Mouse (Mus musculus): Measurements from ENCODE around the gene Edc4.
A peak's percentile ranks its signal among the peaks of the same experiment; 100 is the strongest.
"Not testable (repeated sequence)": the region's sequence is repeated elsewhere in the genome, so short reads cannot be mapped to it uniquely, and the experiment has no call there.

The Edc4 gene

DNA sequence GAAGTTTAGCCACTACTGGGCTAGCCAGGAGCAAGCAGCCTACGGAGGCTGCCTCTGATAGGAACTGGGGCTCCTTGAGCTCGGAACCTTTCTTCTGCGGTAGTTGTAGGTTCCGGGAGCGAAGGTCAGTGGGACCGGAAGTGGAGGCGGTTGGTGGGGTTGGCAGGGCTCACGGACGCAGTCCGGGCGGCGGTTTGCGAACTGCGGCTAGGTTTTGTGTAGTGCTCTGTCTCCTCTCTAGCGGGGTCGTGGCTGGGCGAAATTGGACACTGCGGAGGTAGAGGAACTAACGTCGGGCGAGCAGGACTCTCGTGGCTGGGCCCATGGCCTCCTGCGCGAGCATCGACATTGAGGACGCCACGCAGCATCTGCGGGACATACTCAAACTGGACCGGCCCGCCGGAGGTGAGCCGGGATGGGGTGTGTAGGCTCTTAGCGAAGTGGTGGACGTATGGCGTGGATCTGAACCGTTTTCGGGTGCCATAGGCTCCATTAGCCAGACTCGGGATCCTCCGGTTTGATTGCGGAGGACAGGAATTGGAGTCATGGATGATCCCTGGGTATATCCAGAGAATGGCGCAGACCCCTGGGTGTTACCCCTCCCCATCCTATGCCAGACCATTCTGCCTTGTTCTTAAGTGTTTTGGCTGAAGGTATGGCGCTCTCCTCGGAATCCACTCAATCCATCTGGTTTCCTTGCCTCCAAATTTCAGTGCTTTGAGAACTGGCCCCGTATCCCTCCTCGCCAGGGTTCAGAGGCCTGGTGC is at the start of gene Edc4:
Gene Edc4 (plus strand): TSS at position 128 of the 767 bp plus-strand sequence.
- peak; percentile 58 for DNase-seq (ENCODE audit: low spot score)

DNA sequence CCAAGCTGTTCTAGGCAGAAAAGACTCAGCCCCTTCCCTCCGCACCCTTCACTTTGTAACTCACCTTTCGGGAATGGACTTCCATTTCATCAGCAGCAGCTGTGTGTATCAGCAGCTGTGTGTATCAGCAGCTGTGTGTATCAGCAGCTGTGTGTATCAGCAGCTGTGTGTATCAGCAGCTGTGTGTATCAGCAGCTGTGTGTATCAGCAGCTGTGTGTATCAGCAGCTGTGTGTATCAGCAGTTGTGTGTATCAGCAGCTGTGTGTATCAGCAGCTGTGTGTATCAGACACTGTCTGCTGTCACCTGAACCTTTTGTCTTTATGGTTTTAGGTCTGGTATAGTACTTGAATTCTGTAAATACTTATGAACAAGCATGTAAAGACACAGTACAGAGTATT is 46.9 kb upstream of the Edc4 start:
- not testable (repeated sequence) for DNase-seq (ENCODE audit: low spot score)

DNA sequence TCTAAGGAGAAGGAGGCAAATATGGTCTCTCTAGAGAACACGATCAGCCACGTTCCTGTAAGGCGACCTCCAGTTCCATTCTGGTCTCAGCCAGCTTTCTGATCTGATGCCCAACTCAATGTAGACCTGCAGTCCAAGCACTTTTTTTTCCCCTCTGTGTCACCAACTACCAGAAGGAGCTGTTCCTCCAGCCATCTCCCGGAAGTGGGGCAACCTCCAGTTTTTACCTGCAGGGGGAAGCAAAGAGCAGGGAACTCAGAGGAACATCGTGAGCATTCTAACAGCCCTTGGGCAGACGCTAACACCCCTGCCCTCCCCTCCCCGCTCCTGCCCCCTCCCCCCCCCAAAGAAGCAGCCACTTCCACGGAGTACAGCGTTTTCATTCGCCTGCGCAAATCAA is 45.4 kb upstream of the Edc4 start:
- peak; percentile 37 for DNase-seq (ENCODE audit: low spot score)

DNA sequence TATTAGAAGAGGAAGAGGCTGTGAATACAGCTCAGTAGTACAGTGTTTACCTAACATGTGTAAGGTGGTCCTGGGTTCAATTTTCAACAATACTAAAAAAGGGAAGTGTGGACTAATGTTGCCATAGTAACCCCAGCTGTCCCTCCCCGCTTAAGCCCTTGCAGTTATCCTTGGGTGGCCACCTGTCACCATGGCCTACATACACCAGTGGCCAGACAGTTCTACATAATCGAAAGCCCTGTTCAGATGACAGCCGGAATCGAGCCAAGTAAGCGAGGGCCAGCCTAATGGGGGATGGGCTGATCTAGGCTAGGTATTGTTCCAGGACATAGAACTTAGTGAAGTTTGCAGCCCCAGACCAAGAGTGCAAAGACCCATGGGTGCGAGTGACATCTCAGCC is 43.7 kb upstream of the Edc4 start:
- no peak for DNase-seq (ENCODE audit: low spot score)

DNA sequence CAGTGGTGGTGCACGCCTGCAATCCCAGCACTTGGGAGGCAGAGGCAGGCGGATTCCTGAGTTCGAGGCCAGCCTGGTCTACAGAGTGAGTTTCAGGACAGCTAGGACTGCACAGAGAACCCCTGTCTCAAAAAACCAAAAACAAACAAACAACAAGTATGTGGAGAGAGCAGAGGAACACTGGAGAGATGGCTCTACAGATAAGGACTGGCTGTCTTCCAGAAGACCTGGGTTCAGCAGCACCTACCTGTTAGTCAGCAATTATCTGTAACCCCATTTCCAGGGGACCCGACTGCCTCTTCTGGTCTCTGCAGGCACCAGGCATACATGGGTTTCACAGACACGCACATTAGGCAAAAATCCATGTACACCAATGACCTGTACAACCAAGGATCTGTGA is 41.5 kb upstream of the Edc4 start:
- DNase-seq (ENCODE audit: low spot score), result no peak

DNA sequence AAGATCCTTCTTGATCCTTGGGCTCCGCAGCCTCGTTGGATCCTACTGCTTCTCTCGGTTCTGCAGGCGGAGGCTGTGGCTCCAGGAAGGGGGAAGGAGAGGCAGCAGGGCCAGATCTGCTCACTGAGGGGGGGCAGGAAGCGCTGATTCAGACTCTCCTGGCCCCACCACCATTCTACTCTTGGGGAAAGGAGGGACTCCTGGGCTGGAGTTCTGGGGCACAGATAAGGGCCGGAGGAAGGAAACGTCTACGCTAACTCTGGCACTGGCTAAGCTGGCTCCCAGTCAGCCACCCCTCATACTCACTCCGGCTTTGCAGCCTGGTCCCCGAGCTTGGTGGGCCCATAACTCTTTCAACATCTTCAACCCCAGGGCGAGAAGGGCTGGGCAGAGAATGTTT is 34.0 kb upstream of the Edc4 start:
- DNase-seq (ENCODE audit: low spot score), result no peak

DNA sequence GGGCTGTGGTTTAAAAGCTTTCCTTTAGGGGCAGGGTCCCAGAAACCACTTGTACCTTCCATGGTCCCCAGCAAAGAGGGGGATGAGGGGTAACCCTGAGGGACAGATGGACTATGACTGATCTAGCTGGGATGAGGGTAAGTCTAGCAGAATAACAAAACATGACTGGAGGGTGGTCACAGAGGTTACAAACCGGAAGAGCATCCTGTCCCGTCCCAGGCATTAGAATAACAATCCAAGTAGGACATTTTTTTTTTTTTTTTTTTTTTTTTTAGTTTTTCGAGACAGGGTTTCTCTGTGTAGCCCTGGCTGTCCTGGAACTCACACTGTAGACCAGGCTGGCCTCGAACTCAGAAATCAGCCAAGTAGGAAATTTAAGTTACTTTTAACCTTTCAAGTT is 30.7 kb upstream of the Edc4 start:
- DNase-seq (ENCODE audit: low spot score), result no peak

DNA sequence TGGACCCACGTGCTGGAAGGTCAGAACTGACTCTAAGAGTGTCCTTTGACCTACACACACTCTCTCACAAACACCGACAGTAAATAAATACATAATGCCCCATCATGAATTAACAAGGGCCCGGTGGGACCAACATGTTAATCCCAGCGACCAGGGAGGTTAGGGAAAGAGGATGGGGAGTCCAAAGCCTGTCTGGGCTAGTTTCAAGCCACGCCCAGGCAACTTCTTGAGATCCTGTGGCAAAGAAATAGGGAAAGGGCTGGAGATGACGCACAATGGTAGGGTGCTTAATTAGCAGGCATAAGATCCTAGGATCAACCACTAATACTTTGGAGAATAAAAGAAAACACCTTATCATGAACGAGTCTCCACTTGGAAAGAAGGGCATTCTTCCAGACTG is 30.1 kb upstream of the Edc4 start:
- no peak for DNase-seq (ENCODE audit: low spot score)

DNA sequence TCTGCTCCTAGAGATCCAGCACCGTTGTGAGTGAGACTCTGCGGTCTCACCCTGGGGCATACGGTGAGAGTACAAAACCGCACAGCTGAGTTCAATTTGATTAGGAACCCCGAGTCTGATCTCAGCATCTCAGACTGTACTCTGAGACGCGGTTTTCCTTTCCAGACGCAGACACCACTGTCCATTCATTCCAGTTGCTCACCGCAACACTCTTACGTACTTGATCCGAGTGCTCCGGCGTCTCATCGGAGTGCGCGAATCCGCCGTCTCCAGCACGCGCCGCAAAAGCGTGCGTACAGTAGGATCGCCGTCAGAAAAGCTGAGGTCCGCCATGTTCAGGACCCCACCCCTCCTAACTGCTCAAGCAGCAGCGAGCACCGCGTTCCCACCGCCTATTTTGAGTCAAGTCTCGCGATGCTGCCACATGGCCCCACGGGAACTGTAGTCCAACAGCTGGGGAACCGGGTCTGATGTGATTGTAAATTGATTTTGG is 29.0 kb upstream of the Edc4 start:
- peak; percentile 82 for DNase-seq (ENCODE audit: low spot score)

DNA sequence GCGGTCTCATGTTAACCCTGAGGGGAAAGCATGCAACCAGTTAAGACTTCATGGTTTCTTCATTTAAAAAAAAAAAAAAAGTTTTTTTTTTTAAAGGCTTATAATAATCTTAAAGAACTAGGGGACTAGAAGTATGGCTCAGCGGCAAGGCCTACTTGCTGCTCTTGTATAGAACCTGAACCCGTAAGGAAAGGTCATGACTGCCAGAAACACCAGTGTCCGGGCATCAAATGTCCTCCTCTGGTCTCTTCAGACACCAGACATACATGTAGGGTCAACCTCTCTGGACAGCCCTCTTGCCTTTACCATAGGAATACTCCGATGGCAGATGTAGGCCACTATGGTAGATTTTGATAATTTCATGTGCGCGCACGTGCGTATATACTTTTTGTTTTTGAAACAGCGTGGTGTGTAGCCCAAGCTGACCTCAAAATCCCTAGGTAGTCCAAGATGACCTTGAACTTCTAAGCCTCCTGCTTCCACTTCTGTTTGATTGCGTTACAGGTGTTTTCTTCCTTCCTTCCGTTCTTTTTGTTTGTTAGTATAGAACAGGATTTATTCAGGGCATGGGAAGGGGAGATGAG is 28.4 kb upstream of the Edc4 start:
- DNase-seq (ENCODE audit: low spot score), result no peak

DNA sequence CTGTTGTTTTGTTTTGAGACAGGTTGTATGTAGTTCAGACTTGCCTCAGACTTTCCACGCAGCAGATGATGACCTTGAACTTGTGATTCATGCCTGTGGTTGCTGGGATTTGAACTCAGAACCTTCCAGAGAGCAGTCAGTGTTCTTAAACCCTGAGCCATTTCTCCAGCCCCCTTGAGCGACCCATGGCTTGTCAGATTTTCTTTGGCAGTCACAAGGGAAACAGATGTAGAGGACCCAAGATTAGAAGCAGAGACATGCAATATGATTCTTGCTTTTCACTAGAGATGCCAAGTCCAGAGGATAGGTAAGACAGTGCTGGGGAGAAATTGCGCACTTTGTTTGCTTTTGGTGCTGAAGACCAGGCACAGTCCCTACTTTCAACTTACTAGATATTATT is 27.5 kb upstream of the Edc4 start, which contains the start of gene Cenpt:
Gene Cenpt (minus strand): TSS at position 101 of the 400 bp plus-strand sequence.
- DNase-seq (ENCODE audit: low spot score), result no peak

DNA sequence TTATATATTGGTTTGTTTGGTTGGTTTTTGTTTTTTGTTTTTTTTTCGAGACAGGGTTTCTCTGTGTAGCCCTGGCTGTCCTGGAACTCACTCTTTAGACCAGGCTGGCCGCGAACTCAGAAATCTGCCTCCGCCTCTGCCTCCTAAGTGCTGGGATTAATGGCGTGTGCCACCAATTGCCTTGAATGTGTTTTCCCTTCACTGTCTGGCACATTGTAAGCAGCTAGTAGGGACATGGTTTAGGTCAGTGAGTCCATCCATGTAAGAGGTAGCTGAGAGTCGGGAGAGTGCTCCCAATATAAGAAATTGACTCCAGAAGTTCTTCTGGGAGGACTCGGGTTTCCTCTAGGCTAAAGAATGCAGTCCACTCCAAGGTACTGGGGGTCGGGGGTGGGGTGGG is 26.4 kb upstream of the Edc4 start:
- no peak for DNase-seq (ENCODE audit: low spot score)

DNA sequence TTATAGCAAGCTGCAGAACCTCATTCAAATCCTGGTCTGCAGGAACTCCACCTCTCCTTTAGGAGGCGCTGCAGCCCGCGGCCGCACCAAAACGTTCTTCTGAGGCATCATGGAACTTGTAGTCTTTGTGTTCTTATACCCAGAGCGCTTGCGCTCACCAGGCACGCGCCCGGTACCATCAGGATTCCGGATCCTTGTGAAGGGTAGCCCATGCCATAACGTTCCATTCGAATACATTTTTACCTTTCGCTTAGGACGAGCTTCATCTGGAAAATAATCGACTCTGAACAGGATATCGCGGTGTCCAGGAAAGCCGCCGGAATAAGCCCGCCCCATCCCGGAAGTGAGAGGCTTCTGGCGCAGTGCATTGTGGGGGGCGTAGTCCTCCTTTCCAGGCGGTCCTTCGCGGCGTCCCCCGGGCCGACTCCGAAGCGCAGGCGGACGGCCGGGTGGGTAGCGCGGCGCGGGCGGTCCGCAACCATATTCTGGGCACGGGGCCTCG is 25.9 kb upstream of the Edc4 start, which contains the start of gene Thap11:
Gene Thap11 (plus strand): TSS at position 418 of the 502 bp plus-strand sequence.
- peak; percentile 83 for DNase-seq (ENCODE audit: low spot score)

DNA sequence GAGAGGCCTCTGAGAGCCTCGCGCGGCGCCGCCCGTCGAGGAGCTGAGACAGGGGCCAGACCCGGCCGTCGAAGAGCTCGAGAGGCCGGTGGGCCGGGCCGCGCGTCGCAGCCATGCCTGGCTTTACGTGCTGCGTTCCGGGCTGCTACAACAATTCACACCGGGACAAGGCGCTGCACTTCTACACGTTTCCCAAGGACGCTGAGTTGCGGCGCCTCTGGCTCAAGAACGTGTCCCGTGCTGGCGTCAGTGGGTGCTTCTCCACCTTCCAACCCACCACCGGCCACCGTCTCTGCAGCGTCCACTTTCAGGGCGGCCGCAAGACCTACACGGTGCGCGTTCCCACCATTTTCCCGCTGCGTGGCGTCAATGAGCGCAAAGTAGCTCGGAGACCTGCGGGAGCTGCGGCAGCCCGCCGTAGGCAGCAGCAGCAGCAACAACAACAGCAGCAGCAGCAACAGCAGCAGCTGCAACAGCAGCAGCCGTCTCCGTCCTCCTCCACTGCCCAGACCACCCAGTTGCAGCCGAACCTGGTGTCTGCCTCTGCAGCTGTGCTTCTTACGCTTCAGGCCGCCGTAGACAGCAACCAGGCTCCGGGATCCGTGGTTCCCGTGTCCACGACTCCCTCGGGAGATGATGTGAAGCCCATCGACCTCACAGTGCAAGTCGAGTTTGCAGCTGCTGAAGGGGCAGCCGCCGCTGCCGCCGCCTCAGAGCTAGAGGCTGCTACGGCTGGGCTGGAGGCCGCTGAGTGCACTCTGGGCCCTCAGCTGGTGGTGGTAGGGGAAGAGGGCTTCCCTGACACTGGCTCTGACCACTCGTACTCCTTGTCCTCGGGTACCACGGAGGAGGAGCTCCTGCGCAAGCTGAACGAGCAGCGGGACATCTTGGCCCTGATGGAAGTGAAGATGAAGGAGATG is 25.2 kb upstream of the Edc4 start:
- DNase-seq (ENCODE audit: low spot score), result peak; percentile 32

DNA sequence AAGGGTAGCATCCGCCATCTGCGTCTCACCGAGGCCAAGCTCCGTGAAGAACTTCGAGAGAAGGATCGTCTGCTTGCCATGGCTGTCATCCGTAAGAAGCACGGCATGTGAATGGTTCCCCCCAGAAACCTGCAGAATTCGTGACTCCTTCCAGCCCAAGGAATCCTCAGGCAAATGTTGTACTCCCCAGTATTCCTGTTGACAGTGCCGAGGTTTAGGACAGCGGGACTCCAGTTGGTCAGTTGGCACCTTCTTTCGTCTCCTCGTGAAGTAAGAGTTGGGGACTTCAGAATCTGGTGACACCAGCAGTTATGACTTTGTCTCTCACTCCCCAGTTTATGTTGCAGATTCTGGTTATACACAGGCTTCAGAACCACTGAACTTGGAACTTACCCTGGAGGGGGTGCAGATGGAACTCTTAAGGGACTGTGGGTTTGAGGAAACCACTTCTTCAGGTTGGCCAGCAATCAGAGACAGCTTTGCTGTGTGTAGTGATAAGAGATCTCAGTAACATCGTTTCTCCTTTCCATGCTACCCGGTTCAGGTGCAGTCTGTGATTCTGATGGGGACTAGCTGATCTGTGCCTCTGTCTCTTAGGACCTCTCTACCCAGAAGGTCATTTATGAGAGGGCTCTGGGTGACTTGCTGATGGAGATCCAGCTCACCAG is 24.4 kb upstream of the Edc4 start:
- no peak for DNase-seq (ENCODE audit: low spot score)

DNA sequence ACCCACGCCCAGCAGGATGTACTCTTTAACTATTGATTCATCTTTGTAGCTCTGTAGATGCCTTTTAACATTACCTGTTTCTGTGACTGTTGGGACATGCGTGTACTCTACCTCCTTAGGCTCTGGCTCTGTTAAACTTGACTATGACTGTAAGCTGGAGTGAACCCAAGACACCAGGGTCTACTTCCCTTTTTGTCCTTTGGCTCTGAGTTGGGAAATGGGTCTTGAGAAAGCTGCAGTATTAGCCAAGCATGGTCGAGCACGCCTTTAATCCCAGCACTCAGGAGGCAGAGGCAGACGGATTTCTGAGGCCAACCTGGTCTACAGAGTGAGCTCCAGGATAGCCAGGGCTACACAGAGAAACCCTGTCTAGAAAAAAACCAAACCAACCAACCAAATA is 22.2 kb upstream of the Edc4 start:
- no peak for DNase-seq (ENCODE audit: low spot score)

DNA sequence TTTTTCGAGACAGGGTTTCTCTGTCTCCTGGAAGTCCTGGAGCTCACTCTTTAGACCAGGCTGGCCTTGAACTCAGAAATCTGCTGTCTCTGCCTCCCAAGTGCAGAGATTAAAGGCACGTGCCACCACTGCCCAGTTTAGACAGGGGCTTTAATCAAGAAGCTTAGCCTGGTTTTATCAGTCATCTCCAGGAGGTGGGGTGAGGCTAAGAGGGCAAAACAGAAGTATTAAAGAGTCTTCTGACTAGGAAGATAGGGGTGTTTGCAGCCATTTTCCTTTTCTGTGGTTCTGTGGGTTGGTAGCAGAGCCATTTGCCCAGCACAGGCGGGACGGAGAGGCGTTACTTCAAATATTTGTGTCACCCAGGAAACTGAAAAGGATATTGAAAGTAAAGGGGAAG is 21.4 kb upstream of the Edc4 start:
- no peak for DNase-seq (ENCODE audit: low spot score)

DNA sequence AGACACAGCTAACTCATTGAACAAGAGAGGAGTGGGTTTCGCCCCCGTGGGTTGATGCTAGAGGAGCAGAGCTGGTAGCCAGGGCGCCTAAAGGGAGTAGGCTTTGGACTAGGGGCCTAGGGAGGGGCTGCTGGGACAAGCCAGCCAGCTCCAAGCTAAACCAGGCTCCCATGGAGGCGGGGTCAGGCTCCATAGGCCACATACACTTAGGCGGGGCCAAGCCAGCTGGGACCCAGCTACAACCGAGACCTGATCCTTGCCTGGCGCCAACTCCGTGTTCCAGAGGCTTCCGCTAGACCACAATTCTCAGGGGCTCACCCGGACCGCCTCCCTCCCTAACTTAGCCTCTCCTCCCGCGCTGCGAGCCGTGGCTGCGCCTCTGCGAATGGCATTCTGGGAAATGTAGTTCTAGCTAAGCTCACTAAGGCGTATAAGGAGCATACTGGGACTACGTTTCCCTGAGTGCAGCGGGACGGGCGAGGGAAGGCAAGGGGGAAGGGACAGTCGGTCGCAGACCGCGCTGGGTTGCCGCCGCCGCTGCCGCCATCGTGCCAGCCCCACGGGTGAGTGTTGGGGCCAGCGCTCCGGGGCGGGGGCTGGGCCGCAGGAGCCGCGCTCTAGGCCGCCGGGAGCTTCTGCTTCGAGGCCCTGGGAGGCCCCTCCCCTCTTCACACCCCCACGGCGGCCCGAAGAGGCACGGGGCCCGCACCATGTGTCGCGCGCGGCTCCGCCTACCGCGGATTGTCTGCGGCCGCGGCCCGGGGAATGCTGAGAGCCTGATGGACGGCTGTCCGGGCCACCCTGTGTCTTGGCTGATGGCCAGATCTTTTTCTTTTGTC is 20.3 kb upstream of the Edc4 start, which contains the start of gene Nutf2:
Gene Nutf2 (plus strand): TSS at position 438 of the 839 bp plus-strand sequence.
- peak; percentile 99 for DNase-seq (ENCODE audit: low spot score)

DNA sequence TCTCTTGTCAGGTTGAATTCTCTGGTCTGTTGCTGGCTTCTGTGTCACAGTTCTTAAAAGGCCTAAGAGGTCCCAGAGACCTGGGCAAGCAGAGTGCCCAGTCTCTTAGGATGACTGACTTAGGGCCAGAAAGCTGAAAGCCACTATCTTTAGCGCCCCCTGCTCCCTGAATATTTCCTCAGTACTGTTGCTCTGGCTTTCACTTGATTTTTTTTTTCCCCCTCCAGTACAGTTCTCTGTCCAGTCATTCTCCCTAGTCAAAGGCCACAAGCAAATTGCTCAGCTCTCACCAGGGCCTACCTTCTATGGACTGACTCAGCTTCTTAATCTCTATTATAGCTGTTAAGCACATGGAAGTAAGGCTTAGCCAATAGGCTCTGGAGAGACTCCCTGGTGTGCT is 18.7 kb upstream of the Edc4 start:
- DNase-seq (ENCODE audit: low spot score), result no peak

DNA sequence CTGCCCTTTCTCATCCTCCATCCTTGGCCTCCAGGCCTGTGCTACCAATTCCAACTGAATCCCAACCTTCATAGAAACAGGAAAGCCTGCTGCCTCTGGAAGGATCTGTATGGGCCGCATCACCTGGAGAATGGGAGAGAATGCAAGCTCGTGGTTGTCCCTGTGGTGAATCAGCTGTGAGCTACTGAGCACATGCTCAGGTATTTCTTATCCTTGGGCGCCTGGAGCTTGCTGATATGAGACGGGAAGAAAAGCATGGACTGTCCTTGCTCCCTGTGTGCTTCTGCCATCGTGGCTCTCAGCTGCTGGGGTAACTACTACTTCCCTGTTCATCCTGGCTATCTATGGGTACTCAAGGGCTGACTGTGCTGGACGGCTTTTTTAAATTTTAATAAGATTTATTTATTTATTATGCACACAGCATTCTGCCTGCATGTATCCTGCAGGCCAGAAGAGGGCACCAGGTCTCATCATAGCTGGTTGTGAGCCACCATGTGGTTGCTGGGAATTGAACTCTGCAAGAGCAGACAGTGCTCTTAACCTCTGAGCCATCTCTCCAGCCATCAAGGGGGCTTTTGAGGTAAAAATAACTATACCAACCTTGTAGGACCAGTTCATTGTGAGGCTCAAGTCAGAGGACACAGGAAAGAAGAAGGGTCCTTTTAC is 14.2 kb upstream of the Edc4 start:
- no peak for DNase-seq (ENCODE audit: low spot score)
